Mouse (Mus musculus) cerebellum, adult 8-10 months (tissue): ENCODE data around the gene Ifi27l2a.
"Not testable (repeated sequence)": the region's sequence is repeated elsewhere in the genome, so short reads cannot be mapped to it uniquely, and the experiment has no call there.

Experiments used
- DNase-seq: peaks from one replicate; pipeline ENCODE4 v3.0.0; 2022

The Ifi27l2a gene

DNA sequence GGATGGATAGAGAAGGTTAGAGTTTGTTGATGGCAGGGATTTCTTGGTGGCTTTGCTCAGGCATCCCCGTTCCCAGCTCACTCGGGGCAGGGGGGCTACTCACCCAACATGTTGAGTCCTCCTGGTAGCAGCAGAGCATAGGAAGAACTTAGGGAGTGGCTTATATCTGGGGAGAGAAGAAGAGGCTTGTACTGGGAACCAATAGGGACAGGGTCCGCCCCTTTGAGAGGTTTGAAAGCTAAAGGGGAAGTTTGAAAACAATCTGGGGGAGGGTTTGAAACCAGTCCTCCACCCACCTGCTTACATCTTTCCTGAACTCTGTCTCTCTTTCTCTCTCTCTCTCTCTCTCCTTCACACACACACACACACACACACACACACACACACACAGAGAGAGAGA lies at the start of gene Ifi27l2a:
Gene Ifi27l2a (minus strand): TSS at position 157 of the 400 bp plus-strand sequence.
- DNase-seq: no peak

DNA sequence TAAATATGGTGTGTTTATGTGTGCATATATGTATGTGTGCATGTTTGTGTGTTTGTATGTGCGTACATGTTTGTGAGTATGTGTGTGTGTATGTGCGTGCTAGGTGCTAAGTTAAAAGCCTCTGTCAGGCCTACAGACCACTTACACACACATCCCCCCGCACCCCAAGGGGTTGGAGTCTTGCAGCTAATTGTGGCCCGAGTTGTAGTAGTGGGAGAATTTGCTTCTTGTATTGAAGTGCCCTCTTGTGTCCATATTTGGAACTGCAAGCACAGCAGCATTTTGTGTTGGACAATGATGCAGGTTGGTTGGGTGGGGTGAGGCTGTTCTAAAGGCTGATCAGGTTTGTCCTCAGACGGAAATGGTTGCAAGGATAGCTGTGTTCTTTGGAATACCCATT lies 49.3 kb upstream of the Ifi27l2a start:
- DNase-seq: peak; percentile 78

DNA sequence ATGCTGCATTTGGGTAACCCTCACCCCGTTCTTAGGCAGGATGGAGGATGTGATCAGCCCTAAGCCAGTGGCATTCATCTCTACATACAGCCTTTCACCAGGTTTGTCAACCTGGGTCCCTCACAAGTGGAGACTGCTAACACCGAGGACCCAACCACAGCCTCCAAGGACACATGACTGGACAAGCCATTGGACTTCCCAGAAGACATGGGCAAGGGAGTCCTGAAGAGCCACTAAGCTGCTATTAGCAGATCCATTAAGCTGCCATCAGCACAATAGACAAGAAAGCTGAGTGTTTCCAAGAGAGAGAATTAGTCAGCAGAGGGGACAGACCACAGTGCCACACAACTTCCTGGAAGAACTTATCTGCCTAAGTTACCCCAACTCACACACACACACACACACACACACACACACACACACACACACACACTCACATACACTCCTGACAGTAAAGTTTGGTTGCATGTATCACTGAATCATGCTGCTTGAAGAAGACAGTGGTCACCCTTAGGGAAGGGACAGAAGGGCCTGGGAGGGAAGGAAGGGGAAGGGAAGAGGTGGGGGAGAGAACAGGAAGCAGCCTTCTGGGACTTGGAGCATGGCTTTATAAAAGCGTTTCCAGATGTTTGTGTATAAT lies 47.7 kb upstream of the Ifi27l2a start:
- DNase-seq: no peak

DNA sequence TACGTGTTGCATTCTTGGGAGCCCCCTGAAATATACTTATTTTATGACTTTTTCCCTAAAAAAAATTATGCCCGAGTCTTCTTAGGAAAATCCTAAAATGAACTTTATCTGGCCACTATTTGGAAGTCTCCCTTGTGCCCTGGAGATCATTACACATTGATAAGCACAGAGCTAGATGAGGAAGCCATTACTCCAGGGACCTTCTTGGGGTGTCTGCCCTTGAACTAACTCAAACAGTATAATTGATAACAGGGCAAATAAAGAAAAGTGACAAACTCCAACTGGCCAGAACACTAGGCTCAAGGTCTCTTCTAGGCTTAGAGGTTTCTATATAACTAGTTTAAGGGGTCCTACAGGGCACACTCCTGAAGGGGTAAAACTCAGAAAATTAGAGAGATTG lies 44.3 kb upstream of the Ifi27l2a start:
- DNase-seq: no peak

DNA sequence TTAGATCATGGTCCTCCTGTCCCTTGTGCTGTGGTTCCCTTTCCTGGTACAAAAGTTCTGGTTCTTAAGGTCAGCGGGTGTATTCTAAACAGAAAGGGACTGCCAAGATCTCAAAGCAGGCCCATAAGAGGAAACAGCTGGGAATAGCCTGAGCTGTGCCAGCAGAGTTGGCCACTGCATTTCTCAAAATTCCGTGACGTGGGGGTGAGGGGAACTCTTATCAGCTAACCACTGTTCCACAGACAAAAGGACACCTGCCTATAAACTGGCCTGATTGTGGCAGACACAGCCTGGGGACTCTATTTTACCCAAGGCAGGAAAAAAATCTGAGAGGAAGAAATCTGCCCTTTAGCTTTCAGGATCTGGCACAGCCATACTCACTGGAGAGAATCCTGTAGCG lies 43.8 kb upstream of the Ifi27l2a start:
- DNase-seq: no peak

DNA sequence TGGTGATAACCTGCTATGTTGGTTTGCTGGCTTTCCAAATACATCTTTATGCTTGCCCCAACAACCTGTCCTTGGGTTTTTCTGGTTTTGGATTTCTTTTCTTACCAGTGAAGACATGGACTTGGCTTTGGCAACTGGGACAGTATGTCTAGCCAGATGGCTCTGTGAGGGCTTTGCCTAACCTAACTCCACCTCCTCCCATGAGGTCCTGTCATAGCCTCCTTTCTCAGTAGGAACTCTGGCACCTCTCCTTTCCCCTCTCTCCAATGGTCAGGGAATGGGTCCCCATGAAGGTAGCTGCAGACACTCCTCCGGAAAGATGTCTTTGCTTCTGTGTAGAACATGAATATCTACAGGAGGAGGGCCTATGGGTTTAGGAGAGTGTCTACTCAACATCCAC lies 43.2 kb upstream of the Ifi27l2a start:
- DNase-seq: peak; percentile 58

DNA sequence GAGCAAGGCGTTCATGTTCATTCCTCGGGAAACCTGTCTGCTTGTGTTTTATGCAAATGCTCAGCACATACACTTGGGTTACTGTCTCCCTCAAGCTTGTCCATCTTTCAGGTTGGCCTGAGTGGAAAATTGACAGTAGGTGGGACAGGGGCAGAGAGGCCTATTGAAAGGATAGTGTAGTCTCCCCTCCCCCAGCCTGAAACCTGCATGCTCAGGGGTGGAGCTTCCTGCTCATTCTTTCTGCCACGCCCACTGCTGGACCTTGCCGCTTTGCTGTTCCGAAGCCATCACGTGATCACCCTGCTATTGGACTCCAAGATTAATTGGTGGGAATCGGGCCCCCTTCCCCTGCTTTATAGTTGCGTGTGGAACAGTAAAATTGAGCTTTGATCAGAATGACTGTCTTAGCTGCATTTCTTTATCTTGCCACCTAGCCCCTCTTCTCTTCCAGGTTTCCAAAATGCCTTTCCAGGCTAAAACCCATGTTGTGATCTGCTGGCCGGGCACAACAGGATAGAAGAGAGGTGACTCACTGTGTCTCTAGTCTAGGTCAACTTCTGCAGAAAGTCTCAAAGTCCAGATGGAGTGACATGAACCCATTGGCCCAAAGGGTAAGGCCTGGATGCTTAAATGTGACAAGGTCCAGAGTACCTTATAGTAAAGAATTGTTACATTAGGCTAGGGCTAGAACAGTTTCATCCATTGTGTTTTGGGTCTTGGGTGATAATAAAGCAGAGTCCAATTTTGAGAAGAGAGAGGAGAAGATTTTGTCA lies 40.9 kb upstream of the Ifi27l2a start:
- DNase-seq: not testable (repeated sequence)

DNA sequence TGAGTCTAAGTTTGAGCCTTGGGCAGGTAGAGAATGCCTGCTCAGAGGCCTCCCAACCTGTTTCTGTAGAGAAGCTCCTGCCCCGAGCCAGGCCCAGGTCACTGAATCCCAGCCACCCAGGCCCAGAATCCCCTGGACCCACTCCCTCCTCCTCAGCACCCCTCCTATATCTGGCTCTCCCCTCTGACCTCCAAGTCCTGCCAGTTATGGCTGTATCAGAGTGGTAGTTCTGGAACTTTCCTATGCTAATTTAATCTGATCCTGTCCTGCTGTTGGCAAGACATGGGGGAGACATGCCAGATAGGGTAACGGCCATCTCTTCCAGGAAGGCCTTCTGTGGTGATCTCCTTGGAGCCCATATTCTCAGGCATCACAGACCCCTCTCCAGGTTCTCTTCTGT lies 39.3 kb upstream of the Ifi27l2a start:
- DNase-seq: no peak

DNA sequence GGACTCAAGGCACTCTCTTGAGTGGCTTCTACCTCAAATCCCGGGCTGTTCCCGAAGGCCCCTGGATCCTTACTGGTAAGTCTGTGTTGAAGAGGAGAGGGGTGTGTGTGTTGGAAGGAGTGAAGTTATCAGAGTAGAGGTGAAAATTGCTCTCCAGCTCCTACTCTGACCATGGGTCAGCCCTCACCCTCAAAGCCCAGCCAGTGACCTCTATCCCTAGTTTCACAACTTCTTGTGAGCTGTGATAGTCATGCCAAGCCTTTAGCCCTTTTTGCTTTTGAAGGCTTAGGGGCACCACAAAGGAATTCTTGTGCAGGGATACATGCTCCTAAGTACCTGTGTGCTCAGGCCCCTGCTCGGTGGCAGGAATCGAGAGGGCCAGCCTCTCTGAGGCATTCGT lies 38.2 kb upstream of the Ifi27l2a start:
- DNase-seq: no peak

DNA sequence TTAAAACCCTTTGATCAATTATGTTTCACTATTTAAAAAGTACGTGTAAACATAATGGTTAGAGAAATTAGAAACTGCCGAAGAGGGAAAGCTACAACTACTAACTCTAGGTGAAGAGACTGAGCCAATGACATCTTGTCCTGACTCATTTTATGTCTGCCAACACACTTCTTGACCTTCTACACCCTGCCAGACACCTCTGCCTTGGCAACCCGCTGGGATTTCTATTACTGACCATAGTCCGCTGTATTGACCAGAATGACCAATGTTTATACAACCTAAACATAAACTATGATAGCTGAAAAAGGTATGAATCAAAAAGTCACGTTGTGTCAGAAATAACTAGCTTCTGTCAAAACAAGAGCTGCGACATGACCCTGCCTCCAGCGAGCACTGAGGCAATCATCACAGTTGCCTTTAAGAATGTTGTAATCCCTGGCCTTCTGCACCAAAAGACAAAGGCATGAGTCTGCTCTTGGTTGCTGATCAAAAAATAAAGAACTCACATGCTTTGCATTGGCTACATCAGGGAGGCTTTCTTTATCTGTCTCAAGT lies 34.1 kb upstream of the Ifi27l2a start:
- no peak for DNase-seq

DNA sequence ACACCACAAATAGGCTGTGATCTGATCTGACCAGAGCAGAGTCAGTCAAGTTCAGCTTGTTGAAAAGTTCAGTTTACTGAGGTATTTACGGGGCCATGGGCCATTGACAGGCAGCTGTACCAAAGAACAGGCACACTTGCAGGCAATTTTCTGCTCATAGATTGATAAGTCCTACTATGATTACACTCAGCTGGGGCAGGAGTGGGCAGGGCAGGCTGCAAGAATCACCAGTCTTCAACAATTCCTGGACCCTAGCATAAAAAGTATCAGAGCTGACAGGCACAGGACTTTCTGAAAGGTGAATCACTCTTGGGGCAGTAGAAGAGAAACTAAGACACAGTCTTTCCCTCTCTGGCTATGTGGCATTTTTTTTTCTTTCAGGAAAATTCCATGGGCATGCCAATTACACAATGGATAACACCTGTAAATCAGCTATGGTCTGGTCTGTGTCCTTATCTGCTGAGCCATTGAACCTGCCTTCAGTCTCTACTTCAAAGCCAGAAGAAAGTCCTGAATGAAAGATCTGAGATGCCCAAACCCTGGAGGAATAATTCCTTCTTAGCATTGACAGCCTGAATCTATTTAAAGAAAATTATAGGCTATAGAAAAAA lies 33.4 kb upstream of the Ifi27l2a start:
- DNase-seq: no peak

DNA sequence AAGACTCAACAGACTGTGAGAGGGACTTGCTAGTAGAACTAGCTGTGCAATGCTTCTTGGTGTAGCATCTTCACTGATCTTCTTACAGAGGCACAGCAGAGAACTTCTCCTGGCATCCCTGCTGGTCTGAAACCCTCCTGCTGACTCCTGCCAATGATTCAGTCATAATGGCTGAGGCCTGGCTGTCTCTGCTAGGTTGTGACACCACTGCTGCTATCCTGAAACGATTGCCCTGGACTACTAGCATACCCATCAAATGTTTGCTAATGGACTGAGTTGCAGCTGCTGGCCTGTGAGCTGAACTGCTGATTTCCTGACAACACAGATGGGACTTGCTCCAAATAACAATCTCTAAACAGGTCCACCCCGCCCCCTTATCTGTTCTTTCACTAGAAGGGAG lies 31.0 kb upstream of the Ifi27l2a start:
- no peak for DNase-seq

DNA sequence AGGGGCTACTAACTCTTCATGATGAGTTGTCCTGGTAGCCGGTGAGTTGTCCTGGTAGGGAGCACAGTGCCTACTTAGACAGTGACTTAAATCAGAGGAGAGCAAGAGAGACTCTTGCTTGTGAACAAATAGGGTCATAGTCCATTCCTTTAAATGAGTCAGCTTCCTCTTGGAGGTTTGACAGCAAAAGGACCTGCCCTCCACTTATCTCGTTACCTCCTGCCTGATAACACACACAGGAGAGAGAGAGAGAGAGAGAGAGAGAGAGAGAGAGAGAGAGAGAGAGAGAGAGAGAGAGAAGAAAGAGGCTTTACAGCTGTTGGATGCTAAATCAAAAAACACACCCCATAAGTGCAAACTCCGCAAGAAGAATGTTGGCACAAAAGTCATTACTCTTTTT lies 13.7 kb upstream of the Ifi27l2a start, which contains the start of gene Ifi27l2b:
Gene Ifi27l2b (minus strand): TSS at position 84 of the 400 bp plus-strand sequence.
- no peak for DNase-seq

DNA sequence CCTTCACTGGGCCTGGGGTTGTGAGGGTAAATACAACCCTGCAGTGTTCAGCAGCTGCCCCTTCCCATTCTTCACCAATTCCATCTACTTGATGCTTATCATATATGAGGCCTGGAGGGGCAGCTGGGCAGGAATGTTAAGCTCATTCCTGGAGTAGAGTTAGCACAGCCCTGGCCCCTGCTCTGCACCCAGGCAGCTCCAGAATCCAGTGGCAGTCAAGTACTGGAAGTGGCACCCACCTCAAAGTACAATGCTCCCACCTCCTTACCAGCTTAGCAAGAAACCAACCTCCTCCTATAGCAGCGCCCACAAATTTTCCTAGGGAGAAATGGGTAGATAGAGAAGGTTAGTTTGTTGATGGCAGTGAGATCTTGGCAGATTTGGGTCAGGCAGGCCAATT lies 13.2 kb upstream of the Ifi27l2a start:
- DNase-seq: not testable (repeated sequence)

DNA sequence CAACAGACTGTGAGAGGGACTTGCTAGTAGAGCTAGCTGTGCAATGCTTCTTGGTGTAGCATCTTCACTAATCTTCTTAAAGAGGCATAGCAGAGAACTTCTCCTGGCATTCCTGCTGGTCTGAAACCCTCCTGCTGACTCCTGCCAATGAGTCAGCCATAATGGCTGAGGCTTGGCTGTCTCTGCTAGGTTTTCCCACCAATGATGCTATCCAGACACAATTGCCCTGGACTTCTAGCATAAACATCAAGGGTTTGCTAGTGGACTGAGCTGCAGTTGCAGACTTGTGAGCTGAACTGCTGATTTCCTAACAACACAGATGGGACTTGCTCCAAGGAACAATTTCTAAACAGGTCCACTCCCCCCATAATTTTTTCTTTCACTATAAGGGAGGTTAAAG lies 9.9 kb upstream of the Ifi27l2a start:
- no peak for DNase-seq

DNA sequence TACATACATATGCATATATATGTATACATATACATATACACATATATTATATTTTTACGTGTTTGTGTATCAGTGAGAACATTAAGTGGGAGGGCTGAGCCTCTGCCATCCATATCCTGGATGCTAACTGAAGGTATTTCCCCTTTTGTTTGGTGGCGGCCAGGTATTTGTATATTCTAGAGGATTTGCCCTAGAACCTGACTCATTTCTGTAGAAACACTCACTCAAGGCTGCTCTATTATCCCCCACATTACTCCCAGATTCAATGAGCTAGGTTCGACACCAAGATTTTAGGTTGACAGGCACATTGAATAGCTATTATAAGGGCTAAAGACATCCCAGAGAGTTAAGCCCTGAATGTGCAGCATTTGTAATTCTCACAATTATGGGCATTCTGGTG lies 1.6 kb upstream of the Ifi27l2a start:
- DNase-seq: no peak

DNA sequence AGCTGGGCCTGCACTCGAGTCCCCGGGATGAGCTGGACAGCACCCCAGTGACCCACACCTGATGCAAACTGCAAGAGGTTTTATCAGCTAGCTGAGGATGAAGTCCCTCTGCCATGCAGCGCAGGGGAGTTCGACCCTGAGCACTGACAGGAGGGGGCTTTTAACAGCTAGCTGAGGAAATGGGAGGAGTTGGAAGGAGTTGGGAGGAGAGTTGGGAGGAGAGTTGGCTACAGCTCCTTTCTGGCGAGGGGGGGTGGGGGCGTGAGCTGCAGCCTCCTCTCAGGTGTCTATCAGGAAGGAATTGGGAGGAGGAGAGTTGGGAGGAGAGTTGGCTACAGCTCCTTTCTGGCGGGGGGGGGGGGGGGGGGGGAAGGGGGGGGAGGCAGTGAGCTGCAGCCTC lies 781 bp upstream of the Ifi27l2a start:
- DNase-seq: not testable (repeated sequence)

DNA sequence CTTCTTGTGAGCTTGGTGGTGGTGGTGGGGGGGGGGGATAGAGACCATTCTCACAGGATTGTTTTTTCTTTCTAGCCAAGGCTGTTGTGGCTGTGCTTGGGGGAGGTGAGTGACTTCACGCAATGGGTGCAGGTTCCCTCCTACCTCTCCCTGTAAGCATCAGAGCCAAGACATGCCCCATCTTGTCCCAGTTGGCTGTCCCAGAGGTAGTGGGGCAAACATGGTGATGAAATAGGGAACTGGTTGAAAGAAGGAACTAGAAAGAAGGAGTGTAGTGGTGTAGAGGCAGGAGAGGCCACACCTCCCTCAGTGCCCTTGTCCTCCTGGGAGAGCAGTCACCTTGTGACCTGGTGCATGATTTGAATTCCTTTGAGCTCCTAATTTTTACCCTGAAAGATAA lies 5.9 kb downstream of the Ifi27l2a start:
- no peak for DNase-seq

DNA sequence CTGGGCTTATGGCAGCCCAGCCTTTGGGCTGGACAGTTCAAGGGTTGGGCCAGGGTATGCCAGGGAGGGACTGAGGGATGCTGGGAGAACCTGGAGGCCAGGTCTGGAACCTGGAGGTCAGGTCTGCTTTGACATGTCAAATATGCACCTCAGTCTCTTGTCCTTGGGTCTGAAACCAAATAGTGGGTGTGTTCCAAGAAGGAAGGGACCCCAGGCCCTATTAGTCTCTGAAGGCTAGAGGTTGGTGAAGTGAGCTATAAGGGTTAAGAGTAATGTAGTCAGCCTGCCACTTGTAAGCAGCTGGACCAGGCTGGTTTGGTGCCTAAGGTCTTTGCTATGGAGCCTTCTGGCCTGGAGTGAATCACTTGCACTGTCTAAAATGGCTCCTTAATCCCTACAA lies 8.6 kb downstream of the Ifi27l2a start:
- DNase-seq: no peak

DNA sequence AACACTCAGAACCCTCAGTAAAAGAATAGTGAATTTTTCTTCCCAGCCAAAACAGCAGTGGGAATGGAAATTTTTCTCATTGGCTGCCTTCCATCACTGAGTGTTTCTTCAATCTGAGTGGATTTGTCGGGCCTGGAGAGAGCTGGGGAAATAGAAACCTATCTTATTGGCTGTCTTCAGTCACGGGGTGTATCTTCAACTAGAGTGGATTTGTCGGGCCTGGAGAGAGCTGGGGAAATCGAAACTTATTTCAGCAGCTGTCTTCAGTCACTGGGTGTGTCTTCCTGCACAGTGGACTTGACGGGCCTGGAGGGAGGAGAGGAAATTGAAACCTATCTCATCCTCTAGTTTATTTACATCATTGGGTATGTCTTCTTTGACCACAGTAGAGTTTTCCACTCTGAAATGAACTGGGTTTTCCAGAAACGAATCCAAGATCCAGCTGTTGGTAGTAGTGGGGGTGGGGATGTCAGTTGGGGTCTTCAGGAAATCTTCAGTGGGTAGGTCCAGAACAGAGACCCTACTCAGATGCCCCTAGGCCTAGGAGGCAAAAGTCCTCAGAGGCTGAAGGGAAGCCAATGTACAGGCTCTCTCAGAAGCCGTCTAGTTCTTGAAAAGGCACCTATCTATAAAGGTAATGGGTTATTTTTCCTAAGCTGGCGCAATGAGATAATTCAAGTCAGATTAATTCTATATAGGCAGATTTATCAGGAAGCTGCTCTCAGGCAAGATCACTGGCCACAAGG lies 9.3 kb downstream of the Ifi27l2a start, which contains the start of gene Ifi27:
Gene Ifi27 (plus strand): TSS at position 226 of the 746 bp plus-strand sequence.
- DNase-seq: no peak

DNA sequence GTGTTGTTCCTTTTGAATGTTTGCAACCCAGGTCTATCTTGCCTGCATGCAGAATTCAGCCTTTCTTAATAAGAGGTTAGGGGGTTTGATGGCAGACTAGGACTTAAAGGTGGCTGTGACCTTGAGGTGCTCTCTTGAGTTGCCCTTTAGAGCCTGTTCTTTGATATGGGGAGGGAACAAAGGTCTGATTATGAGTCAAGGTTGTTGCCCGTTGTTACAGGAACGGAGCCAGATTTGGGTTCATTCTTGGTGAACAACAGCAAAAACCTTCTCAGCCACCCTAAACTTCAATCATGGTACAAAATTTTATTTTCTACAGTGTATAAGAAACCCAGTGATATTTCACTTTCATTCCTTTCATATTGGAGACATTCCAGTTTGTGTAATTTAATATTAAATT lies 10.1 kb downstream of the Ifi27l2a start:
- DNase-seq: no peak

DNA sequence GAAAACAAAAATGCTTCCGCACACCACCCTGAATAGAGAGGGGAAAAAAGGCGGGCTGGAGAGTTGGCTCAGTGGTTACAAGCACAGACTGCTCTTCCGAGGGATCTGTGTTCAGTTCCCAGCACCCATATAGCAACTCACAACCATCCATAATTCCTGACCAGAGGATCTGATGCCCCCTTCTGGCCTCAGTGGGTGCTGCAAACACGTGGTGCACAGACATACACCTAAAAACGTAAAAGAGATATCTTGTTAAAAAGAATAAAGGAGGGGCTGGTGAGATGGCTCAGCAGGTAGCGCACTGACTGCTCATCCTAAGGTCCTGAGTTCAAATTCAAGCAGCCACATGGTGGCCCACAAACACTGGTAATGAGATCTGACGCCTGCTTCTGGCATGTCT lies 16.8 kb downstream of the Ifi27l2a start:
- no peak for DNase-seq
